ENCODE assay signal across 16 mouse cellular contexts in genomic region chr5:131019346-131019965, GRCm38 (mm10).
DNase-seq lines count a peak whose midpoint lies in the region; ATAC-seq and TF ChIP-seq lines count a peak whose summit lies in the region.
"Had no signal": no experiment of that assay in that cellular context is flagged by ENCODE, and none has a peak within 500 bp of the region (broad histone marks: within the 10 kb centered on the region; RNA-seq: fewer than 3 reads in every experiment).

No protein-coding gene starts in this region.

- H3K4me3 ChIP-seq in hindbrain, postnatal 0 days (ENCODE audit: low read length): no peak overlapping the region
- H3K4me3 ChIP-seq in hindbrain, embryonic 16.5 days (ENCODE audit: low read length): no peak overlapping the region
- H3K4me3 ChIP-seq in forebrain, embryonic 14.5 days (ENCODE audit: low read depth, low read length): no peak overlapping the region
- no peak overlapping the region for H3K4me3 ChIP-seq in midbrain, embryonic 12.5 days
- no peak overlapping the region for H3K4me3 ChIP-seq in kidney, embryonic 15.5 days (replicated peaks)
- H3K4me3 ChIP-seq: heart, embryonic 10.5 days; liver, embryonic 13.5 days; myocyte had no signal

- peak overlapping the region; percentile 26; the same call in 1 of the 2 replicates for H3K27ac ChIP-seq in hindbrain, postnatal 0 days
- no peak overlapping the region for H3K27ac ChIP-seq in hindbrain, embryonic 16.5 days (ENCODE audit: low read depth, low read length)
- peak overlapping the region; percentile 58 for H3K27ac ChIP-seq in forebrain, embryonic 14.5 days (ENCODE audit: low read depth, low read length)
- 0 out of 2 replicates have a peak overlapping the region, but pooled peaks have one; percentile 3 for H3K27ac ChIP-seq in midbrain, embryonic 12.5 days (replicated peaks)
- no peak overlapping the region for H3K27ac ChIP-seq in kidney, embryonic 15.5 days
- H3K27ac ChIP-seq: heart, embryonic 10.5 days; liver, embryonic 13.5 days had no signal

- 19% methylated on average over 9 of the region's 9 CpGs for WGBS in hindbrain, postnatal 0 days
- WGBS in hindbrain, embryonic 16.5 days: 17% methylated on average over 9 of the region's 9 CpGs
- 5% methylated on average over 9 of the region's 9 CpGs for WGBS in forebrain, embryonic 14.5 days
- WGBS in midbrain, embryonic 12.5 days: 21% methylated on average over 9 of the region's 9 CpGs
- 40% methylated on average over 9 of the region's 9 CpGs for WGBS in kidney, embryonic 15.5 days

- TF ChIP-seq CTCF in hindbrain, postnatal 0 days (IDR thresholded peaks at IDR 0.05; ENCODE audit: low read depth): no peak

- DNase-seq in hindbrain, postnatal 0 days (ENCODE audit: low spot score): peak; percentile 18
- DNase-seq in forebrain, embryonic 14.5 days (ENCODE audit: low spot score): peak; percentile 64
- DNase-seq in retina, adult 2 months (ENCODE audit: low read depth, low spot score): peak; percentile 33
- no peak for DNase-seq in natural killer cell, adult 2 months (ENCODE audit: low spot score in 2 of 2)
- DNase-seq: gastrocnemius, postnatal 36 days; heart, postnatal 14 days; kidney, adult 9 months; liver, embryonic 13.5 days; thymus, postnatal 4 days had no signal

- no peaks in the 10 kb centered on the region for H3K9me3 ChIP-seq in hindbrain, postnatal 0 days (ENCODE audit: low read length)
- no peaks in the 10 kb centered on the region for H3K9me3 ChIP-seq in hindbrain, embryonic 16.5 days (ENCODE audit: control insufficient read depth, low read length)
- H3K9me3 ChIP-seq in forebrain, embryonic 14.5 days (replicated peaks; ENCODE audit: control insufficient read depth, low read length): no peaks in the 10 kb centered on the region
- H3K9me3 ChIP-seq in midbrain, embryonic 12.5 days: no peaks in the 10 kb centered on the region
- H3K9me3 ChIP-seq in kidney, embryonic 15.5 days (replicated peaks): no peaks in the 10 kb centered on the region
- H3K9me3 ChIP-seq: heart, embryonic 10.5 days had no signal

- H3K4me2 ChIP-seq in hindbrain, postnatal 0 days (ENCODE audit: low read depth, low read length): no peak overlapping the region
- H3K4me2 ChIP-seq in hindbrain, embryonic 16.5 days (ENCODE audit: low read length): no peak overlapping the region
- H3K4me2 ChIP-seq in forebrain, embryonic 14.5 days (ENCODE audit: low read length): peak overlapping the region; percentile 7; the same call in 1 of the 2 replicates
- H3K4me2 ChIP-seq in midbrain, embryonic 12.5 days (replicated peaks): no peak overlapping the region
- H3K4me2 ChIP-seq in kidney, embryonic 15.5 days: no peak overlapping the region
- H3K4me2 ChIP-seq: liver, embryonic 13.5 days had no signal

- no peak for ATAC-seq in hindbrain, postnatal 0 days
- ATAC-seq in hindbrain, embryonic 16.5 days: no peak
- ATAC-seq in forebrain, embryonic 14.5 days: peak; percentile 30; the same call in 1 of the 2 replicates
- ATAC-seq in midbrain, embryonic 12.5 days (ENCODE audit: low FRiP score, low read depth): no peak
- ATAC-seq in kidney, embryonic 15.5 days (replicated peaks; ENCODE audit: low FRiP score): no peak
- ATAC-seq: inflammation-experienced regulatory T-cells, adult 6 months had no signal

- H3K4me1 ChIP-seq in hindbrain, postnatal 0 days (ENCODE audit: insufficient read depth, low read length): peaks cover 9% of the 10 kb centered on the region; the same call in 1 of the 2 replicates
- peaks cover 12% of the 10 kb centered on the region for H3K4me1 ChIP-seq in hindbrain, embryonic 16.5 days (ENCODE audit: control insufficient read depth, insufficient read depth, low read depth, low read length)
- peaks cover 15% of the 10 kb centered on the region; the same call in 1 of the 2 replicates for H3K4me1 ChIP-seq in forebrain, embryonic 14.5 days (ENCODE audit: control insufficient read depth, insufficient read depth, low read length)
- H3K4me1 ChIP-seq in midbrain, embryonic 12.5 days: peaks cover 18% of the 10 kb centered on the region
- no peaks in the 10 kb centered on the region for H3K4me1 ChIP-seq in kidney, embryonic 15.5 days
- H3K4me1 ChIP-seq: heart, embryonic 10.5 days; liver, embryonic 13.5 days had no signal

- H3K9ac ChIP-seq in hindbrain, postnatal 0 days (replicated peaks; ENCODE audit: low read length): no peak overlapping the region
- no peak overlapping the region for H3K9ac ChIP-seq in hindbrain, embryonic 16.5 days (ENCODE audit: low read depth, low read length)
- H3K9ac ChIP-seq in forebrain, embryonic 14.5 days (ENCODE audit: low read length): peak overlapping the region; percentile 8; the same call in 1 of the 2 replicates
- no peak overlapping the region for H3K9ac ChIP-seq in midbrain, embryonic 12.5 days (replicated peaks)
- no peak overlapping the region for H3K9ac ChIP-seq in kidney, embryonic 15.5 days
- H3K9ac ChIP-seq: liver, embryonic 13.5 days had no signal

- H3K27me3 ChIP-seq in hindbrain, postnatal 0 days (ENCODE audit: insufficient read depth, low read length): no peaks in the 10 kb centered on the region
- H3K27me3 ChIP-seq in hindbrain, embryonic 16.5 days (replicated peaks; ENCODE audit: control insufficient read depth, insufficient read depth, low read length): no peaks in the 10 kb centered on the region
- H3K27me3 ChIP-seq in forebrain, embryonic 14.5 days (replicated peaks; ENCODE audit: control insufficient read depth, insufficient read depth, low read length): no peaks in the 10 kb centered on the region
- H3K27me3 ChIP-seq in midbrain, embryonic 12.5 days: peaks cover 33% of the 10 kb centered on the region
- H3K27me3 ChIP-seq in kidney, embryonic 15.5 days: no peaks in the 10 kb centered on the region
- H3K27me3 ChIP-seq: liver, embryonic 13.5 days had no signal

- no peaks in the 10 kb centered on the region for H3K36me3 ChIP-seq in hindbrain, postnatal 0 days (ENCODE audit: insufficient read depth, low read length)
- H3K36me3 ChIP-seq in hindbrain, embryonic 16.5 days (ENCODE audit: control insufficient read depth, insufficient read depth, low read length): no peaks in the 10 kb centered on the region
- no peaks in the 10 kb centered on the region for H3K36me3 ChIP-seq in forebrain, embryonic 14.5 days (ENCODE audit: control insufficient read depth, insufficient read depth, low read length)
- H3K36me3 ChIP-seq in midbrain, embryonic 12.5 days: no peaks in the 10 kb centered on the region
- no peaks in the 10 kb centered on the region for H3K36me3 ChIP-seq in kidney, embryonic 15.5 days
- H3K36me3 ChIP-seq: G1E; heart, embryonic 10.5 days; liver, embryonic 13.5 days had no signal

Comparison
In these comparisons a context has a peak if more than half of its experiments do, and no peak if none do; other contexts are left out.
1. H3K27ac ChIP-seq: peak in hindbrain, postnatal 0 days (single experiment), forebrain, embryonic 14.5 days (single experiment) and midbrain, embryonic 12.5 days (single experiment); none in hindbrain, embryonic 16.5 days (single experiment) and kidney, embryonic 15.5 days (single experiment).
2. DNase-seq: peak in hindbrain, postnatal 0 days (single experiment), forebrain, embryonic 14.5 days (single experiment) and retina, adult 2 months (single experiment); none in natural killer cell, adult 2 months (0 of 2).